In genomic region chr5:34933461-34933860, GRCm38 (mm10) we compare ENCODE assay signal across 15 mouse cellular contexts. TPM values are rescaled to one million over a fixed set of nuclear protein-coding genes. Genes with fewer than 3 reads are reported as not detected.
DNase-seq lines count a peak whose midpoint lies in the region; ATAC-seq and TF ChIP-seq lines count a peak whose summit lies in the region.
"Had no signal": no experiment of that assay in that cellular context is flagged by ENCODE, and none has a peak within 500 bp of the region (broad histone marks: within the 10 kb centered on the region; RNA-seq: fewer than 3 reads in every experiment).

No protein-coding gene starts in this region.

- H3K27ac ChIP-seq in kidney, postnatal 0 days, result no peak overlapping the region
- no peak overlapping the region for H3K27ac ChIP-seq in kidney, embryonic 15.5 days
- H3K27ac ChIP-seq: midbrain, embryonic 15.5 days; stomach, embryonic 15.5 days had no signal

- peaks cover 15% of the 10 kb centered on the region; the same call in 1 of the 2 replicates for H3K4me1 ChIP-seq in kidney, postnatal 0 days (replicated peaks; ENCODE audit: insufficient read depth, low read length)
- peaks cover 21% of the 10 kb centered on the region for H3K4me1 ChIP-seq in kidney, embryonic 15.5 days

- no peak overlapping the region for H3K4me2 ChIP-seq in kidney, postnatal 0 days (ENCODE audit: low read length)
- H3K4me2 ChIP-seq in kidney, embryonic 15.5 days, result no peak overlapping the region
- H3K4me2 ChIP-seq: limb, embryonic 12.5 days; midbrain, embryonic 15.5 days; stomach, embryonic 15.5 days had no signal

- no peak overlapping the region for H3K9ac ChIP-seq in kidney, postnatal 0 days (ENCODE audit: low read depth, low read length)
- H3K9ac ChIP-seq in kidney, embryonic 15.5 days, result no peak overlapping the region
- H3K9ac ChIP-seq: limb, embryonic 12.5 days; midbrain, embryonic 15.5 days; stomach, embryonic 15.5 days had no signal

- no peaks in the 10 kb centered on the region for H3K27me3 ChIP-seq in kidney, postnatal 0 days (ENCODE audit: insufficient read depth, low read length)
- H3K27me3 ChIP-seq in kidney, embryonic 15.5 days, result no peaks in the 10 kb centered on the region
- H3K27me3 ChIP-seq: limb, embryonic 12.5 days; midbrain, embryonic 15.5 days; stomach, embryonic 15.5 days had no signal

- peak; percentile 58 for TF ChIP-seq CTCF in kidney, postnatal 0 days (IDR thresholded peaks at IDR 0.05; ENCODE audit: low read depth)

- H3K9me3 ChIP-seq in kidney, postnatal 0 days (replicated peaks; ENCODE audit: low read length), result no peaks in the 10 kb centered on the region
- no peaks in the 10 kb centered on the region for H3K9me3 ChIP-seq in kidney, embryonic 15.5 days (replicated peaks)
- H3K9me3 ChIP-seq: limb, embryonic 12.5 days; midbrain, embryonic 15.5 days; stomach, embryonic 15.5 days had no signal

- 93% methylated on average over 1 of the region's 1 CpGs for WGBS in kidney, postnatal 0 days
- WGBS in kidney, embryonic 15.5 days, result 93% methylated on average over 1 of the region's 1 CpGs

- H3K4me3 ChIP-seq in kidney, postnatal 0 days (replicated peaks; ENCODE audit: low read depth, low read length), result no peak overlapping the region
- H3K4me3 ChIP-seq in kidney, embryonic 15.5 days (replicated peaks), result no peak overlapping the region
- H3K4me3 ChIP-seq: limb, embryonic 12.5 days; midbrain, embryonic 15.5 days; stomach, embryonic 15.5 days had no signal

- DNase-seq in kidney, postnatal 0 days (ENCODE audit: low spot score), result peak; percentile 19
- DNase-seq in 416B (ENCODE audit: low read depth), result peak; percentile 42
- DNase-seq in B cell, adult 2 months, result peak; percentile 20 to 33
- no peak for DNase-seq in frontal cortex, adult 2 months (ENCODE audit: extremely low spot score in 1 of 2, low spot score in 1 of 2)
- no peak for DNase-seq in layer of hippocampus, postnatal 10 days (ENCODE audit: low spot score in 2 of 2)
- DNase-seq: cerebellum, adult 8-10 months; gastrocnemius, postnatal 25 days; kidney, adult 11 months; lung, postnatal 10 days; right cerebral cortex, postnatal 25 days had no signal

- ATAC-seq in kidney, postnatal 0 days (replicated peaks; ENCODE audit: low FRiP score, low read depth), result no peak
- ATAC-seq in kidney, embryonic 15.5 days (replicated peaks; ENCODE audit: low FRiP score), result no peak
- ATAC-seq in granulocyte monocyte progenitor cell, adult 5-6 weeks (replicated peaks; ENCODE audit: poor library complexity, severe bottlenecking), result 0 out of 2 replicates have a peak, but pooled peaks have one; percentile 40
- ATAC-seq: midbrain, embryonic 15.5 days had no signal

- H3K36me3 ChIP-seq in kidney, postnatal 0 days (ENCODE audit: insufficient read depth, low read length), result no peaks in the 10 kb centered on the region
- H3K36me3 ChIP-seq in kidney, embryonic 15.5 days, result no peaks in the 10 kb centered on the region
- H3K36me3 ChIP-seq: limb, embryonic 12.5 days; midbrain, embryonic 15.5 days; stomach, embryonic 15.5 days had no signal

RNA-seq across cellular contexts. Expression of gene Rgs12, which starts 15.8 kb away (rescaled TPM):
- 17.5 and 19.2 TPM in 2 replicates for polyA plus RNA-seq in kidney, postnatal 0 days (2015; fragmentation: Nextera tagmentation; extraction: Ambion mirVana)
- 30.2 and 35.2 TPM in 2 replicates for polyA plus RNA-seq in kidney, embryonic 15.5 days (2015; fragmentation: Nextera tagmentation; extraction: Ambion mirVana)
- 19.6 and 20.9 TPM in 2 replicates for total RNA-seq in granulocyte monocyte progenitor cell, adult 5-6 weeks (2014; fragmentation: Nextera tagmentation)
- 11.9 and 16.0 TPM in 2 replicates for total RNA-seq in granulocyte monocyte progenitor cell, adult 5-6 weeks (2017)
- polyA plus RNA-seq in frontal cortex, adult 2 months (2012; rRNA removed), result 58.1 and 62.0 TPM in 2 replicates
- 10 to 100 TPM; 48.3 to 48.6 TPM for total RNA-seq in layer of hippocampus, postnatal 10 days (2021)

RNA-seq across cellular contexts. Expression of gene Msantd1, which starts 25.6 kb away (rescaled TPM):
- 0.25 and 0.64 TPM in 2 replicates for polyA plus RNA-seq in kidney, postnatal 0 days (2015; fragmentation: Nextera tagmentation; extraction: Ambion mirVana)
- polyA plus RNA-seq in kidney, embryonic 15.5 days (2015; fragmentation: Nextera tagmentation; extraction: Ambion mirVana), result 0.42 and 0.68 TPM in 2 replicates
- 0.96 and 1.6 TPM in 2 replicates for total RNA-seq in granulocyte monocyte progenitor cell, adult 5-6 weeks (2014; fragmentation: Nextera tagmentation)
- total RNA-seq in granulocyte monocyte progenitor cell, adult 5-6 weeks (2017), result 0.30 TPM in 1 of 2 replicates, not detected in the other
- polyA plus RNA-seq in frontal cortex, adult 2 months (2012; rRNA removed), result 8.1 and 9.0 TPM in 2 replicates
- total RNA-seq in layer of hippocampus, postnatal 10 days (2021), result 10 to 100 TPM; 10.2 to 10.9 TPM

Comparison
In these comparisons a context has a peak if more than half of its experiments do, and no peak if none do; other contexts are left out.
1. DNase-seq: peak in kidney, postnatal 0 days (single experiment), 416B (single experiment) and B cell, adult 2 months (2 of 2); none in frontal cortex, adult 2 months (0 of 2) and layer of hippocampus, postnatal 10 days (0 of 2).